Mouse (Mus musculus) hindbrain, embryonic 15.5 days (tissue): ENCODE measurements around the gene Garnl3. TPM values are rescaled to one million over a fixed set of nuclear protein-coding genes. Genes with fewer than 3 reads are reported as not detected.

Source experiments
- ATAC-seq: fragments of 200-750 bp; cut with Nextera tagmentation; 2 replicates; pipeline ENCODE4 v1.8.0; 2017; ENCODE audit warnings: low read depth, moderate number of reproducible peaks, moderate TSS enrichment; ENCODE audit not compliant: low FRiP score
- H3K27ac ChIP-seq: fragments of 300-500 bp; sonication (generic); replicated peaks from 2 replicates; pipeline ENCODE4 v1.5.1; 2015; ENCODE audit warnings: mild to moderate bottlenecking, inconsistent platforms
- H3K27me3 ChIP-seq: fragments of 300-500 bp; sonication (generic); 2 replicates; pipeline ENCODE4 v1.6.1; 2015; ENCODE audit warnings: control low read depth, inconsistent platforms
- H3K36me3 ChIP-seq: fragments of 300-500 bp; sonication (generic); 2 replicates; pipeline ENCODE4 v1.6.1; 2015; ENCODE audit warnings: control low read depth, inconsistent platforms
- H3K4me1 ChIP-seq: fragments of 300-500 bp; sonication (generic); replicated peaks from 2 replicates; pipeline ENCODE4 v1.6.1; 2015; ENCODE audit warnings: control low read depth, inconsistent platforms
- H3K4me2 ChIP-seq: fragments of 300-500 bp; sonication (generic); 2 replicates; pipeline ENCODE4 v1.6.1; 2015; ENCODE audit warnings: moderate library complexity, mild to moderate bottlenecking, inconsistent platforms
- H3K4me3 ChIP-seq: fragments of 300-500 bp; sonication (generic); 2 replicates; pipeline ENCODE4 v1.5.1; 2015; ENCODE audit warnings: mild to moderate bottlenecking, inconsistent platforms
- H3K9ac ChIP-seq: fragments of 300-500 bp; sonication (generic); 2 replicates; pipeline ENCODE4 v1.6.1; 2015; ENCODE audit warnings: inconsistent platforms
- H3K9me3 ChIP-seq: fragments of 300-500 bp; sonication (generic); 2 replicates; pipeline ENCODE4 v1.6.1; 2016; ENCODE audit warnings: control low read depth, inconsistent platforms
- WGBS: fragments of 180-500 bp; shearing (Covaris S2); methylation state at CpG from one replicate; pipeline ENCODE4 v1.1.7; 2015; 5-methylcytosine and 5-hydroxymethylcytosine counted together
- polyA plus RNA-seq: library from polyadenylated mRNA; unstranded; fragments of >200 nt; fragmentation: Nextera tagmentation; extraction: Ambion mirVana; gene quantifications from 2 replicates; pipeline ENCODE4 v1.2.1, GENCODE M21; 2015

The Garnl3 gene
- polyA plus RNA-seq, 1 experiment from 2014 or later: 56.7 TPM

- Histone ChIP-seq H3K27me3 (no peaks in the 10 kb centered on the region), H3K4me1 (peaks cover 51% of the 10 kb centered on the region), H3K27ac (no peak overlapping the region), H3K4me3 (no peak overlapping the region), H3K36me3 (peaks cover 16% of the 10 kb centered on the region), H3K9ac (no peak overlapping the region), H3K9me3 (no peaks in the 10 kb centered on the region), H3K4me2 (no peak overlapping the region)
- ATAC-seq: no peak
- 33% methylated on average over 10 of the region's 10 CpGs for WGBS
Measured at GRCm38 (mm10) chr2:32964659-32965457, 166.6 kb downstream of the Garnl3 start.

- Histone ChIP-seq H3K4me1 (peaks cover 51% of the 10 kb centered on the region), H3K27ac (no peak overlapping the region), H3K4me3 (no peak overlapping the region), H3K4me2 (no peak overlapping the region), H3K27me3 (no peaks in the 10 kb centered on the region), H3K9me3 (no peaks in the 10 kb centered on the region), H3K36me3 (peaks cover 16% of the 10 kb centered on the region), H3K9ac (no peak overlapping the region)
- no peak for ATAC-seq
- 70% methylated on average over 1 of the region's 1 CpGs for WGBS
Measured at GRCm38 (mm10) chr2:32963981-32964380, 167.5 kb downstream of the Garnl3 start.

- Histone ChIP-seq H3K9me3 (no peaks in the 10 kb centered on the region), H3K36me3 (peaks cover 16% of the 10 kb centered on the region), H3K4me3 (no peak overlapping the region), H3K27me3 (no peaks in the 10 kb centered on the region), H3K9ac (no peak overlapping the region; the same call in 1 of the 2 replicates), H3K4me1 (peaks cover 51% of the 10 kb centered on the region), H3K4me2 (peak overlapping the region; percentile 88), H3K27ac (no peak overlapping the region)
- whole genome bisulfite sequencing: 71% methylated on average over 4 of the region's 4 CpGs
- no peak for ATAC-seq
Measured at GRCm38 (mm10) chr2:32963544-32963943, 167.9 kb downstream of the Garnl3 start.

GRCm38 (mm10) chr2:32962875-32963220 is 168.6 kb downstream of the Garnl3 start:
- H3K4me3 ChIP-seq: peak overlapping the region; percentile 67
- no peak overlapping the region for H3K27ac ChIP-seq
- peaks cover 20% of the 10 kb centered on the region for H3K36me3 ChIP-seq
- no peaks in the 10 kb centered on the region for H3K9me3 ChIP-seq
- peak overlapping the region; percentile 88 for H3K4me2 ChIP-seq
- no peaks in the 10 kb centered on the region for H3K27me3 ChIP-seq
- WGBS: 10% methylated on average over 9 of the region's 9 CpGs
- H3K4me1 ChIP-seq: peaks cover 45% of the 10 kb centered on the region
- no peak for ATAC-seq
- peak overlapping the region; percentile 80 for H3K9ac ChIP-seq

- H3K27ac ChIP-seq: peak overlapping the region; percentile 75
- ATAC-seq: no peak
- WGBS: 1% methylated on average over 33 of the region's 33 CpGs
- H3K9ac ChIP-seq: peak overlapping the region; percentile 80
- H3K4me2 ChIP-seq: peak overlapping the region; percentile 88
- H3K4me1 ChIP-seq: peaks cover 40% of the 10 kb centered on the region
- peak overlapping the region; percentile 67 for H3K4me3 ChIP-seq
- no peaks in the 10 kb centered on the region for H3K27me3 ChIP-seq
- H3K9me3 ChIP-seq: no peaks in the 10 kb centered on the region
- peaks cover 24% of the 10 kb centered on the region for H3K36me3 ChIP-seq
Measured at GRCm38 (mm10) chr2:32962062-32962874, 169.2 kb downstream of the Garnl3 start.

GRCm38 (mm10) chr2:32961192-32961995 is 170.1 kb downstream of the Garnl3 start, which contains the start of the genes Rpl12 and Lrsam1:
Gene Rpl12 (plus strand): TSS chr2:32961559.
Gene Lrsam1 (minus strand): TSS chr2:32961614.
- Histone ChIP-seq H3K36me3 (peaks cover 29% of the 10 kb centered on the region), H3K9me3 (no peaks in the 10 kb centered on the region), H3K9ac (peak within 1 kb of the TSS; percentile 80), H3K4me2 (peak within 1 kb of the TSS; percentile 88), H3K4me1 (peaks cover 38% of the 10 kb centered on the region), H3K4me3 (peak within 1 kb of the TSS; percentile 67), H3K27me3 (no peaks in the 10 kb centered on the region), H3K27ac (peak within 1 kb of the TSS; percentile 75)
- WGBS: 3% methylated on average over 55 of the region's 55 CpGs
- peak; percentile 94 for ATAC-seq

GRCm38 (mm10) chr2:32960273-32960672 is 171.2 kb downstream of the Garnl3 start:
- no peak overlapping the region for H3K27ac ChIP-seq
- H3K4me2 ChIP-seq: peak overlapping the region; percentile 88
- no peaks in the 10 kb centered on the region for H3K27me3 ChIP-seq
- ATAC-seq: no peak
- H3K4me3 ChIP-seq: peak overlapping the region; percentile 67; the same call in 1 of the 2 replicates
- peaks cover 31% of the 10 kb centered on the region for H3K4me1 ChIP-seq
- no peaks in the 10 kb centered on the region for H3K9me3 ChIP-seq
- H3K36me3 ChIP-seq: peaks cover 37% of the 10 kb centered on the region
- peak overlapping the region; percentile 80 for H3K9ac ChIP-seq
- 91% methylated on average over 4 of the region's 4 CpGs for WGBS

- ATAC-seq: no peak
- peaks cover 14% of the 10 kb centered on the region for H3K4me1 ChIP-seq
- H3K36me3 ChIP-seq: peaks cover 32% of the 10 kb centered on the region
- no peaks in the 10 kb centered on the region for H3K27me3 ChIP-seq
- no peak overlapping the region for H3K27ac ChIP-seq
- 55% methylated on average over 8 of the region's 8 CpGs for WGBS
- H3K9ac ChIP-seq: no peak overlapping the region
- H3K4me3 ChIP-seq: no peak overlapping the region
- H3K4me2 ChIP-seq: no peak overlapping the region
- H3K9me3 ChIP-seq: no peaks in the 10 kb centered on the region
Measured at GRCm38 (mm10) chr2:32957344-32957743, 174.1 kb downstream of the Garnl3 start.

GRCm38 (mm10) chr2:32954581-32954980 is 176.9 kb downstream of the Garnl3 start:
- Histone ChIP-seq H3K4me2 (no peak overlapping the region), H3K4me1 (no peaks in the 10 kb centered on the region), H3K9me3 (no peaks in the 10 kb centered on the region), H3K36me3 (peaks cover 42% of the 10 kb centered on the region), H3K27me3 (no peaks in the 10 kb centered on the region), H3K9ac (no peak overlapping the region), H3K4me3 (no peak overlapping the region), H3K27ac (no peak overlapping the region)
- 93% methylated on average over 2 of the region's 2 CpGs for WGBS
- no peak for ATAC-seq

- H3K27ac ChIP-seq: no peak overlapping the region
- ATAC-seq: no peak
- H3K27me3 ChIP-seq: no peaks in the 10 kb centered on the region
- no peaks in the 10 kb centered on the region for H3K9me3 ChIP-seq
- peaks cover 38% of the 10 kb centered on the region for H3K36me3 ChIP-seq
- H3K9ac ChIP-seq: no peak overlapping the region
- WGBS: 92% methylated on average over 11 of the region's 11 CpGs
- no peaks in the 10 kb centered on the region for H3K4me1 ChIP-seq
- H3K4me2 ChIP-seq: no peak overlapping the region
- no peak overlapping the region for H3K4me3 ChIP-seq
Measured at GRCm38 (mm10) chr2:32947454-32947853, 184.0 kb downstream of the Garnl3 start.

GRCm38 (mm10) chr2:32940483-32940882 is 191.0 kb downstream of the Garnl3 start:
- 95% methylated on average over 4 of the region's 4 CpGs for WGBS
- Histone ChIP-seq H3K9me3 (no peaks in the 10 kb centered on the region), H3K4me2 (no peak overlapping the region), H3K4me3 (no peak overlapping the region), H3K27me3 (no peaks in the 10 kb centered on the region), H3K27ac (no peak overlapping the region), H3K36me3 (peaks cover 53% of the 10 kb centered on the region), H3K9ac (no peak overlapping the region), H3K4me1 (no peaks in the 10 kb centered on the region)
- ATAC-seq: no peak
